Mouse (Mus musculus): ENCODE results near the gene 4930432M17Rik. TPM values are rescaled to one million over a fixed set of nuclear protein-coding genes. Genes with fewer than 3 reads are reported as not detected.

Gene 4930432M17Rik
- not detected in 2 replicates for polyA plus RNA-seq (2015; fragmentation: Nextera tagmentation; extraction: Ambion mirVana)

DNA sequence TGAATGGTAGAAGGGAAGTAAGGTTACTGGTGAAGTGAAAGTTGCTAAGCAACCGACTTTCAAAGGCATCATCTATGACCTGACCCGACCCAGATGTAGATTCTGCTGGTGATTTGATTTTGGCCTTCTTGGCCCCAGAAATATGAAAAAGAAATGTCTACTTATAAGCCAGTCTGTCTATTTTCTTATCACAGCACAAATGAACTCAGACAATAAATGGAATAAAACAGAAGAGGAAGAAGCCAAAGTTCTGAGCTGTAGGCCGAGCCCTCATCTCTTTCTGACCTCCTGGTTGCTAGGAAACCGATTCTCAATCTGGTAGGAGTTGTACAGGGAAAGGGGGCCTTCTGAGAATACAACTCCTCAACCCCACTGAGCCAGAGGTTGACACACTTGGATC is at the start of gene 4930432M17Rik:
Gene 4930432M17Rik (plus strand): TSS at position 301 of the 400 bp plus-strand sequence.
- 69% methylated on average over 4 of the region's 4 CpGs for WGBS

DNA sequence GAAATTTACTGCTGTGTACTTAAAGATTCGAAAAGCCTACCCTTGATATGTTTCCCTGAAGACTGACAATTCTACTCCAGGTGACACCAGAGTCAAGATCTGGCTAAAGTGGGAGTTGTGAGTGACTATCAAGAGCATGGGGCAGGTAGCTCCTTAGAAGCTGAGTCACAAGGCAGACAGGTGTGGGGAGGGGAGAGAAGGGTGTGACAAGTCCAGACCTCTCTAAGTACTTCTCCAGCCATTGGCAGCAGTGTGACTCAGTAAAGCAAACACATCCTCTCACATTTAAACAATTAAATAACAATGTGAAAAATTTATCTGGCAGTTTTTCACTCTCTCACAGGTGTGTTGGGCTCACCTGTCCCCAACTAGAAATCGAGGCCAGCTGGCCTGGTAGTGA is 44.9 kb upstream of the 4930432M17Rik start:
- Histone ChIP-seq H3K4me2 (ENCODE audit: low read length) (no peak overlapping the region), H3K4me3 (ENCODE audit: low read length) (no peak overlapping the region), H3K27ac (ENCODE audit: low read depth, low read length) (no peak overlapping the region), H3K36me3 (ENCODE audit: control insufficient read depth, insufficient read depth, low read length) (no peaks in the 10 kb centered on the region), H3K27me3 (replicated peaks; ENCODE audit: control insufficient read depth, insufficient read depth, low read length) (no peaks in the 10 kb centered on the region), H3K9me3 (ENCODE audit: control insufficient read depth, low read length) (no peaks in the 10 kb centered on the region), H3K9ac (ENCODE audit: low read depth, low read length) (no peak overlapping the region), H3K4me1 (ENCODE audit: control insufficient read depth, insufficient read depth, low read depth, low read length) (no peaks in the 10 kb centered on the region)
- 90% methylated on average over 2 of the region's 2 CpGs for WGBS
- no peak for ATAC-seq

More for the DNA sequence above, at the start of gene 4930432M17Rik:
- no peak for ATAC-seq
- Histone ChIP-seq H3K4me2 (ENCODE audit: low read length) (no peak within 1 kb of the TSS), H3K27ac (ENCODE audit: low read depth, low read length) (no peak within 1 kb of the TSS), H3K36me3 (ENCODE audit: control insufficient read depth, insufficient read depth, low read length) (no peaks in the 10 kb centered on the region), H3K27me3 (replicated peaks; ENCODE audit: control insufficient read depth, insufficient read depth, low read length) (no peaks in the 10 kb centered on the region), H3K9ac (ENCODE audit: low read depth, low read length) (no peak within 1 kb of the TSS), H3K9me3 (ENCODE audit: control insufficient read depth, low read length) (no peaks in the 10 kb centered on the region), H3K4me3 (ENCODE audit: low read length) (no peak within 1 kb of the TSS), H3K4me1 (ENCODE audit: control insufficient read depth, insufficient read depth, low read depth, low read length) (no peaks in the 10 kb centered on the region)

DNA sequence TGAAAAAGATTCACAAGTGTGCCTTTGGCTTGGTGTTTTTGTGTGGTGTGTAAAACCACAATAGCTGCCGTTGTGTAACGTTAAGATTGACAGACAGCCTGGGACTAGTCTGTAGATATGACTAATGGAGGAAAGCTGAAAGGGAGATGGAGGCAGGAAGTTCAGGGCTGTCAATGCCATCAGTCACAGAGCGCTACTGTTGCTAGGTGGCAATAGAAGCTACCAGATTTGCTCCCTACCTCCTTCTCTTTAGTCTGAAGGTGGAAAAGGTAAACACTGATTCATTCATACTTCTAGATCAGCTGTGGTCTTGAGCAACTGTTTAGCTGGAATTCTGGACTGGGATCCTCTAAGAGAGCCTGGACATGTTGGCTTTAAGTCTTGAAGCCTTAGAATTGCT is 44.3 kb upstream of the 4930432M17Rik start:
- ATAC-seq: no peak
- Histone ChIP-seq H3K4me1 (ENCODE audit: control insufficient read depth, insufficient read depth, low read depth, low read length) (no peaks in the 10 kb centered on the region), H3K27ac (ENCODE audit: low read depth, low read length) (no peak overlapping the region), H3K36me3 (ENCODE audit: control insufficient read depth, insufficient read depth, low read length) (no peaks in the 10 kb centered on the region), H3K4me3 (ENCODE audit: low read length) (no peak overlapping the region), H3K9me3 (ENCODE audit: control insufficient read depth, low read length) (no peaks in the 10 kb centered on the region), H3K27me3 (replicated peaks; ENCODE audit: control insufficient read depth, insufficient read depth, low read length) (no peaks in the 10 kb centered on the region), H3K4me2 (ENCODE audit: low read length) (no peak overlapping the region), H3K9ac (ENCODE audit: low read depth, low read length) (no peak overlapping the region)
- WGBS: 94% methylated on average over 3 of the region's 3 CpGs

DNA sequence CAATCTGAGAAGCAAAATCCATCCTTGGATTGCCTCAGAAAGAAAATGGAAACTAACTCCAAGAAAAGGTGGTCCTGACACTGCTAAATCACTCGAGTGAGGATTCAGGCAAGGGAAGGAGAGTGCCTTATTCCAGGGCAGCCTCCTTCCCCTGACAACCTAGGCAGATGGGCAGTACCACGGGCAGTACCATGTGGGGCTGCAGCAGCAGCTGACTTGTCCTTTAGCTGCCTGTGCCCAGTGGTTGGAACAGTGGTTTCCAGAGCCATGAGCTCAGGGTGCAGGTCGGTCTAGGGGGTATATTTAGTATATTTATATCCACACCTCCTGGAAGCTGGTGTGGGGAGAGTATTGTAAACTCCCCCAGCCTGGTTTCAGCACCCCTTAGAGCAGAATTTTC is 42.3 kb upstream of the 4930432M17Rik start:
- Histone ChIP-seq H3K4me1 (ENCODE audit: control insufficient read depth, insufficient read depth, low read depth, low read length) (no peaks in the 10 kb centered on the region), H3K27me3 (replicated peaks; ENCODE audit: control insufficient read depth, insufficient read depth, low read length) (no peaks in the 10 kb centered on the region), H3K27ac (ENCODE audit: low read depth, low read length) (no peak overlapping the region), H3K9me3 (ENCODE audit: control insufficient read depth, low read length) (no peaks in the 10 kb centered on the region), H3K36me3 (ENCODE audit: control insufficient read depth, insufficient read depth, low read length) (no peaks in the 10 kb centered on the region), H3K9ac (ENCODE audit: low read depth, low read length) (no peak overlapping the region), H3K4me2 (ENCODE audit: low read length) (no peak overlapping the region), H3K4me3 (ENCODE audit: low read length) (no peak overlapping the region)
- no peak for ATAC-seq
- 68% methylated on average over 3 of the region's 3 CpGs for whole genome bisulfite sequencing

DNA sequence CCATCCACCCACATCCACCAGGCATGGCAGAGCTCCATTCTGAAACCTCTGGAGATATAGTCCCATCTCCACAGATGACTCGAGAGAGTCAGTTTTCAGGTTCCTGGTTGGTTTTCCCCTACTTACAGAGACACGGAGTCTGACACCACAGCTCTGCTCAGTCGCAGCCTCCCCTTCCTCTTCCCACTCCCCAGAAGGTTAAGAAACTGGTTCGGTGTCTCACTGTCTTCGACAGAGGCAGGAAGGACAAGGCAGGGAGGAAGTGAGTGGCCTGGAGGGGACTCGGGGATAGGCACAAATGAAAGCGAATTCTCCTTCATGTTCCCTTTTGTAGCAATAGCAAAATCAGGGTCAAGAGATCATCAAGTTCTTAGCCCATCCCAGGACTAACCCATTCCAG is 39.9 kb upstream of the 4930432M17Rik start:
- no peaks in the 10 kb centered on the region for H3K9me3 ChIP-seq (ENCODE audit: control insufficient read depth, low read length)
- 89% methylated on average over 7 of the region's 7 CpGs for WGBS

DNA sequence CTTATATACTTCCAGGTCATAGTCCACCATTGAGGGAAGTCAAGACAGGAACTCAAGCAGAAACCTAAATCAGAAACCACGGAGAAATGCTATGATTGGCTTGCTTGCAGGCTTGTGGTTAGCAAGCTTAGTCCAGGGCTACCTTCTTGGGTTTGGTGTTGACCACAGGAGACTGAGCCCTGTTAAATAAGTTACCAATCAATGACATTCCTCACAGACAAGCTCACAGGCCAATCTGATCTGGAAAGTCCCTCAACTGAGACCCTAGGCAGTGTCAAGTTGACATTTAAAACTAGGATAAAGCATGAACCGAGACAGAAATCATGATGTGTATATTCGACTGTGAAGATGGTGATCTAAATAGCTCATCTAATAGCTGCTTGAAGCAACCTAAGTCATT is 35.6 kb upstream of the 4930432M17Rik start:
- no peaks in the 10 kb centered on the region for H3K27me3 ChIP-seq (replicated peaks; ENCODE audit: control insufficient read depth, insufficient read depth, low read length)
- no peak overlapping the region for H3K9ac ChIP-seq (ENCODE audit: low read depth, low read length)
- no peaks in the 10 kb centered on the region for H3K4me1 ChIP-seq (ENCODE audit: control insufficient read depth, insufficient read depth, low read depth, low read length)
- no peaks in the 10 kb centered on the region for H3K36me3 ChIP-seq (ENCODE audit: control insufficient read depth, insufficient read depth, low read length)
- 91% methylated on average over 3 of the region's 3 CpGs for WGBS
- H3K9me3 ChIP-seq (ENCODE audit: control insufficient read depth, low read length): no peaks in the 10 kb centered on the region
- no peak for ATAC-seq
- H3K27ac ChIP-seq (ENCODE audit: low read depth, low read length): no peak overlapping the region
- no peak overlapping the region for H3K4me3 ChIP-seq (ENCODE audit: low read length)
- H3K4me2 ChIP-seq (ENCODE audit: low read length): no peak overlapping the region

More for the DNA sequence above, 39.9 kb upstream of the 4930432M17Rik start:
- no peak overlapping the region for H3K4me3 ChIP-seq (ENCODE audit: low read length)
- no peaks in the 10 kb centered on the region for H3K36me3 ChIP-seq (ENCODE audit: control insufficient read depth, insufficient read depth, low read length)
- no peak overlapping the region for H3K9ac ChIP-seq (ENCODE audit: low read depth, low read length)
- H3K27ac ChIP-seq (ENCODE audit: low read depth, low read length): no peak overlapping the region
- H3K27me3 ChIP-seq (replicated peaks; ENCODE audit: control insufficient read depth, insufficient read depth, low read length): no peaks in the 10 kb centered on the region
- no peaks in the 10 kb centered on the region for H3K4me1 ChIP-seq (ENCODE audit: control insufficient read depth, insufficient read depth, low read depth, low read length)
- H3K4me2 ChIP-seq (ENCODE audit: low read length): no peak overlapping the region
- ATAC-seq: no peak

DNA sequence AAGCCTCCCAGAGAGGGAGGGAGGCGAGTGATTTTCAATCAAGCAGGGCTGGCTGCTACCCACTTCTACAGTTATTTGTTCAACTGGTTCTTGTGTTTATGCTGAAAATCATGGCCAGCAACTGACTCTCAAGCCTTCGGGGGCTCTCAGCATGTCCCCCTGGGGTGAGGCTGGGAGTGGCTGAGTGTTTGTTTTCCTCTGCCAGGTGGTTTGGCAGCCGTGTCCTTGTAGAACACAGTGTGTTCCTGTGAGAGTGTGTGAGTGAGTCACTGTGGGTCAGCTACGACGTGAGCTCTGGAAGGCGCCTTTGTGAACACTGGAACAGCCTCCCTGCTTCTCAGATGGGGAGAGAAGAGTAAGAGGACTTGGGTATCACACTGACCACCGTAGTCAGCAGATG is 35.1 kb upstream of the 4930432M17Rik start:
- H3K27ac ChIP-seq (ENCODE audit: low read depth, low read length): no peak overlapping the region
- WGBS: 70% methylated on average over 7 of the region's 7 CpGs
- H3K36me3 ChIP-seq (ENCODE audit: control insufficient read depth, insufficient read depth, low read length): no peaks in the 10 kb centered on the region
- H3K4me3 ChIP-seq (ENCODE audit: low read length): no peak overlapping the region
- no peaks in the 10 kb centered on the region for H3K27me3 ChIP-seq (replicated peaks; ENCODE audit: control insufficient read depth, insufficient read depth, low read length)
- no peak overlapping the region for H3K9ac ChIP-seq (ENCODE audit: low read depth, low read length)
- H3K4me1 ChIP-seq (ENCODE audit: control insufficient read depth, insufficient read depth, low read depth, low read length): no peaks in the 10 kb centered on the region
- ATAC-seq: no peak
- no peaks in the 10 kb centered on the region for H3K9me3 ChIP-seq (ENCODE audit: control insufficient read depth, low read length)
- H3K4me2 ChIP-seq (ENCODE audit: low read length): no peak overlapping the region

DNA sequence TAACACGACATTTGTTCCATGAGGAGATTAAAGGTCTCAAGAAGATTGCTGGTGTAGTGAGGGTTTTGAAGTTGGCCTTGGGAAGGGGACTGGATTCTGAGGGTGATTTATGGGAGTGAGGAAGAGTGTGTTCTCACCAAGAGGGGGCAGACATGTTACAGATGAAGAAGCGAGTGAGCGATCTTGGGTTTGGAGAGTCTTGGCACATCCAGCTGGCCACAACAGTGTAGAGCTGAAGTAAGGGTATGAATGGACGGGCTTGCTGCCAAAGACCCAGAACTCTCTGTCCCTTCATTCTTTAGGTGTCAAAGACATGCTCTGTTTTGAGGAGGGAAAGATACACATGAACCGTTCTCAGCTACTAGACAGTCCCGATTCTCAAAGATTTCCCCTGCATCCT is 34.2 kb upstream of the 4930432M17Rik start:
- Histone ChIP-seq H3K4me1 (ENCODE audit: control insufficient read depth, insufficient read depth, low read depth, low read length) (no peaks in the 10 kb centered on the region), H3K36me3 (ENCODE audit: control insufficient read depth, insufficient read depth, low read length) (no peaks in the 10 kb centered on the region), H3K27me3 (replicated peaks; ENCODE audit: control insufficient read depth, insufficient read depth, low read length) (no peaks in the 10 kb centered on the region), H3K4me3 (ENCODE audit: low read length) (no peak overlapping the region), H3K9me3 (ENCODE audit: control insufficient read depth, low read length) (no peaks in the 10 kb centered on the region), H3K4me2 (ENCODE audit: low read length) (no peak overlapping the region), H3K9ac (ENCODE audit: low read depth, low read length) (no peak overlapping the region), H3K27ac (ENCODE audit: low read depth, low read length) (no peak overlapping the region)
- WGBS: 65% methylated on average over 6 of the region's 6 CpGs
- ATAC-seq: peak; percentile 92

DNA sequence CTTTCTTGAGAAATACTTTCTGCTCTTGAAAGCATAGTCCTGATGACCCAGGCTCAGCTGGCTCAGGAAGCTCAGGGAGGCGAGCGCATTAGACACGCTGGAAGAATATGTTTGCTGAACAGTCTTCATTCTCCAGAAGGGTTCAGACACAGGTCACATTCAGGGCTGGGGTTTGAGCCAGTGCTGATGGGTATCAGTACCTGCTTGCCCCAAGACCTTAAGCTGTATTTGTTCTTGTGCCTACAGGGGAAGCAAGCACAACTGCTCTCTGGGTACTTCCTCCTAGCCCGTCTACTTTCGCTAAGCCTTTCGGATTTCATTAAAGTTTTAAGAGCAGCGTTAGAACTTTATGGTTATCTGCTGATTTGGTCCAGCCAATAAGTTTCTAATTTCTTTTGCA is 33.8 kb upstream of the 4930432M17Rik start:
- 76% methylated on average over 7 of the region's 7 CpGs for WGBS
- Histone ChIP-seq H3K36me3 (ENCODE audit: control insufficient read depth, insufficient read depth, low read length) (no peaks in the 10 kb centered on the region), H3K4me2 (ENCODE audit: low read length) (no peak overlapping the region), H3K9me3 (ENCODE audit: control insufficient read depth, low read length) (no peaks in the 10 kb centered on the region), H3K4me1 (ENCODE audit: control insufficient read depth, insufficient read depth, low read depth, low read length) (no peaks in the 10 kb centered on the region), H3K27ac (ENCODE audit: low read depth, low read length) (no peak overlapping the region), H3K9ac (ENCODE audit: low read depth, low read length) (no peak overlapping the region), H3K4me3 (ENCODE audit: low read length) (no peak overlapping the region), H3K27me3 (replicated peaks; ENCODE audit: control insufficient read depth, insufficient read depth, low read length) (no peaks in the 10 kb centered on the region)
- no peak; the same call in 1 of the 2 replicates for ATAC-seq

DNA sequence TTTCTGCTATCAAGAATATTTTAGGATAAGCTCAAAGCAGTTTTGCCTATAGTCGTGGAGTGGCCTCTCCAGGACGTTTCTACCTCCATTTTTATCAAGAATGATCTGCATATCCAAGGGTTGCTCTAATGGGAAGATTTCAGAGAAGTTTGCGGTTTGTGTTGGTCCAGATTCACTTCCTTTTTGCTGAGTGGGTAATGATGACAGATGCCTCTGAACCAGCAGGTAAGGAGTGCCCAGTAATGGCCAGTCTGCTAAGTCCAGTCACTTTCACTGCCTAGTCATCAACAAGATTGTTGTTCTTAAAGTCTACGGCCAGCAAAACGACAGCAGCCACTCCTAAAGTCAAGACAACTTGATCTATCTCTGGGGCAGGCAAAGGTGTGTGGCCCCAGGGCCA is 32.8 kb upstream of the 4930432M17Rik start:
- no peak for ATAC-seq
- no peak overlapping the region for H3K4me3 ChIP-seq (ENCODE audit: low read length)
- H3K27ac ChIP-seq (ENCODE audit: low read depth, low read length): no peak overlapping the region
- H3K4me1 ChIP-seq (ENCODE audit: control insufficient read depth, insufficient read depth, low read depth, low read length): no peaks in the 10 kb centered on the region
- H3K4me2 ChIP-seq (ENCODE audit: low read length): no peak overlapping the region
- H3K36me3 ChIP-seq (ENCODE audit: control insufficient read depth, insufficient read depth, low read length): no peaks in the 10 kb centered on the region
- 85% methylated on average over 5 of the region's 5 CpGs for WGBS
- no peaks in the 10 kb centered on the region for H3K27me3 ChIP-seq (replicated peaks; ENCODE audit: control insufficient read depth, insufficient read depth, low read length)
- H3K9ac ChIP-seq (ENCODE audit: low read depth, low read length): no peak overlapping the region
- H3K9me3 ChIP-seq (ENCODE audit: control insufficient read depth, low read length): no peaks in the 10 kb centered on the region

Data from hindbrain, embryonic 16.5 days (tissue).